Mouse (Mus musculus): ENCODE data around the gene Telo2. TPM values are rescaled to one million over a fixed set of nuclear protein-coding genes. Genes with fewer than 3 reads are reported as not detected.
"Not testable (repeated sequence)": the region's sequence is repeated elsewhere in the genome, so short reads cannot be mapped to it uniquely, and the experiment has no call there.

Telo2 gene
- polyA plus RNA-seq, 1 experiment from 2014 or later: 8.7 TPM

- Histone ChIP-seq H3K9me3 (ENCODE audit: control insufficient read depth) (no peaks in the 10 kb centered on the region), H3K4me2 (replicated peaks; ENCODE audit: low read depth) (no peak overlapping the region), H3K4me3 (ENCODE audit: low read depth, low read length) (no peak overlapping the region), H3K27ac (ENCODE audit: low read depth, low read length) (no peak overlapping the region), H3K36me3 (ENCODE audit: control insufficient read depth, insufficient read depth) (no peaks in the 10 kb centered on the region), H3K27me3 (replicated peaks; ENCODE audit: control insufficient read depth, insufficient read depth, low read length) (no peaks in the 10 kb centered on the region), H3K4me1 (replicated peaks; ENCODE audit: control insufficient read depth, insufficient read depth, low read length) (peaks cover 2% of the 10 kb centered on the region; the same call in 1 of the 2 replicates), H3K9ac (ENCODE audit: low read depth, low read length) (no peak overlapping the region)
- TF ChIP-seq CTCF (IDR thresholded peaks at IDR 0.05; ENCODE audit: low read depth): no peak
- WGBS: 88% methylated on average over 6 of the region's 6 CpGs
- no peak for ATAC-seq
Observed at GRCm38 (mm10) chr17:25135622-25136021, 19.9 kb upstream of the Telo2 start.

DNA sequence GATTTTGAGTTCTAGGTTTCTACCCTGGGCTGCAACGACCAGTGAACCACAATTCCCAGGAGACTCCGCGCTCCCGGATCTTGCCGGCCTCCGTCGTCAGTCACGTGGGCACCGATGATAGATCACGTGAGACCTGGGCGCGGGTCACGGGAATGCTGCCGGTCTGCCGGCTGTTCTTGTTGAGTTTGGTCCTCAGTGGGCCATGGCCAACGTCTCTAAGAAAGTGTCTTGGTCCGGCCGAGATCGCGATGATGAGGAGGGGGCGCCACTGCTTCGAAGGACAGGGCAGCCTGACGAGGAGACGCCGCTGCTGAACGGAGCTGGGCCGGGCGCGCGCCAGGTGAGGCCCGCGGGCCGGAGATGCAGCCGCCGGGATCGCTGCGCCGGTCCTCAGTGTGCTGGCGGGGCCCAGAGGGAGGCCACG lies 17.5 kb upstream of the Telo2 start, which contains the start of gene Clcn7:
Gene Clcn7 (plus strand): TSS at position 117 of the 424 bp plus-strand sequence.
- Histone ChIP-seq H3K4me3 (ENCODE audit: low read depth, low read length) (peak within 1 kb of the TSS; percentile 86), H3K4me1 (replicated peaks; ENCODE audit: control insufficient read depth, insufficient read depth, low read length) (peaks cover 2% of the 10 kb centered on the region; the same call in 1 of the 2 replicates), H3K27me3 (replicated peaks; ENCODE audit: control insufficient read depth, insufficient read depth, low read length) (no peaks in the 10 kb centered on the region), H3K9me3 (ENCODE audit: control insufficient read depth) (no peaks in the 10 kb centered on the region), H3K36me3 (ENCODE audit: control insufficient read depth, insufficient read depth) (no peaks in the 10 kb centered on the region), H3K9ac (ENCODE audit: low read depth, low read length) (peak within 1 kb of the TSS; percentile 82), H3K4me2 (replicated peaks; ENCODE audit: low read depth) (peak within 1 kb of the TSS; percentile 77), H3K27ac (ENCODE audit: low read depth, low read length) (peak within 1 kb of the TSS; percentile 54; the same call in 1 of the 2 replicates)
- 0 out of 2 replicates have a peak, but pooled peaks have one; percentile 10 for TF ChIP-seq CTCF (IDR thresholded peaks at IDR 0.05; ENCODE audit: low read depth)
- ATAC-seq: peak; percentile 89
- under 1% methylated on average over 40 of the region's 40 CpGs for WGBS

DNA sequence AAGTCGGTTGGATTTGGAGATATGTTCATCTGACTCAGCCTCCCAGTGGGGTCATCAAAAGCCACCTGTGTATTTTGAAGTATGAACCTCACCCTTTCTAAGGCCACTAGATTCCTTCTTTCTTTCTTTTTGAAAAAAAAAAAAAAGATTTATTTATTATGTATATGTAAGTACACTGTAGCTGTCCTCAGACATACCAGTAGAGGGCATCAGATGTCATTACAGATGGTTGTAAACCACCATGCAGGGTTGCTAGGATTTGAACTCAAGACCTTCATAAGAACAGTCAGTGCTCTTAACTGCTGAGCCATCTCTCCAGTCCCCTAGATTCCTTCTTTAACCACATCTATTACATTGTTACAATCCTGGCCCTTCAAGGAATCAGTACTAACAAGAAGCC lies 14.3 kb upstream of the Telo2 start:
- Histone ChIP-seq H3K4me3 (ENCODE audit: low read depth, low read length) (no peak overlapping the region), H3K9ac (ENCODE audit: low read depth, low read length) (no peak overlapping the region), H3K27me3 (replicated peaks; ENCODE audit: control insufficient read depth, insufficient read depth, low read length) (no peaks in the 10 kb centered on the region), H3K4me2 (replicated peaks; ENCODE audit: low read depth) (no peak overlapping the region), H3K4me1 (replicated peaks; ENCODE audit: control insufficient read depth, insufficient read depth, low read length) (peaks cover 2% of the 10 kb centered on the region; the same call in 1 of the 2 replicates), H3K9me3 (ENCODE audit: control insufficient read depth) (no peaks in the 10 kb centered on the region), H3K27ac (ENCODE audit: low read depth, low read length) (no peak overlapping the region), H3K36me3 (ENCODE audit: control insufficient read depth, insufficient read depth) (no peaks in the 10 kb centered on the region)
- WGBS: 74% methylated on average over 1 of the region's 1 CpGs
- peak; percentile 43 for TF ChIP-seq CTCF (IDR thresholded peaks at IDR 0.05; ENCODE audit: low read depth)
- ATAC-seq: no peak

GRCm38 (mm10) chr17:25127681-25128080 lies 11.9 kb upstream of the Telo2 start:
- Histone ChIP-seq H3K4me1 (replicated peaks; ENCODE audit: control insufficient read depth, insufficient read depth, low read length) (no peaks in the 10 kb centered on the region), H3K9ac (ENCODE audit: low read depth, low read length) (no peak overlapping the region), H3K4me3 (ENCODE audit: low read depth, low read length) (no peak overlapping the region), H3K27ac (ENCODE audit: low read depth, low read length) (no peak overlapping the region), H3K36me3 (ENCODE audit: control insufficient read depth, insufficient read depth) (no peaks in the 10 kb centered on the region), H3K9me3 (ENCODE audit: control insufficient read depth) (no peaks in the 10 kb centered on the region), H3K4me2 (replicated peaks; ENCODE audit: low read depth) (no peak overlapping the region), H3K27me3 (replicated peaks; ENCODE audit: control insufficient read depth, insufficient read depth, low read length) (no peaks in the 10 kb centered on the region)
- ATAC-seq: no peak
- no peak for TF ChIP-seq CTCF (IDR thresholded peaks at IDR 0.05; ENCODE audit: low read depth)
- 49% methylated on average over 9 of the region's 9 CpGs for WGBS

DNA sequence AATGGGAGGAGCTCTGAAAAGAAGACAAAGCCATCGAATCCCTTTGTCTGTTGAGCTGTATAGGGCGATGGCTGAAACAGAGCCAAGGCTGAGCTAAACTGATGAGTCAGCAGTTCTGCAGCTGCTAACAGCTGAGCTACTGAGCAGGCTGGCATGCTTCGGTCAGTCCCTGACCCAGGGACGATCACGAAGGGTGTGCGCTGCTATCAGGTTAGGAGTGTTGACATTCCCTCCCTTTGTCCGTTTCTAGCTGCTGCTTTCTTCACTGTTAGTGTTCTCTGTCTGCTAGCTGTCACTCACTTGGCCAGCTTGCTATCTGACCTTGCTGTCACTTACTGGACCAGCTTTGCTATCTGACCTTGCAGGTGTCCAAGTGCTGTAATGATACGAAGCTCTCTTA lies 11.3 kb upstream of the Telo2 start:
- peak; percentile 53; the same call in 1 of the 2 replicates for ATAC-seq
- no peaks in the 10 kb centered on the region for H3K9me3 ChIP-seq (ENCODE audit: control insufficient read depth)
- H3K27ac ChIP-seq (ENCODE audit: low read depth, low read length): no peak overlapping the region
- no peaks in the 10 kb centered on the region for H3K27me3 ChIP-seq (replicated peaks; ENCODE audit: control insufficient read depth, insufficient read depth, low read length)
- TF ChIP-seq CTCF (IDR thresholded peaks at IDR 0.05; ENCODE audit: low read depth): no peak
- no peaks in the 10 kb centered on the region for H3K4me1 ChIP-seq (replicated peaks; ENCODE audit: control insufficient read depth, insufficient read depth, low read length)
- no peak overlapping the region for H3K4me3 ChIP-seq (ENCODE audit: low read depth, low read length)
- no peak overlapping the region for H3K4me2 ChIP-seq (replicated peaks; ENCODE audit: low read depth)
- H3K9ac ChIP-seq (ENCODE audit: low read depth, low read length): no peak overlapping the region
- WGBS: 36% methylated on average over 8 of the region's 8 CpGs
- no peaks in the 10 kb centered on the region for H3K36me3 ChIP-seq (ENCODE audit: control insufficient read depth, insufficient read depth)

DNA sequence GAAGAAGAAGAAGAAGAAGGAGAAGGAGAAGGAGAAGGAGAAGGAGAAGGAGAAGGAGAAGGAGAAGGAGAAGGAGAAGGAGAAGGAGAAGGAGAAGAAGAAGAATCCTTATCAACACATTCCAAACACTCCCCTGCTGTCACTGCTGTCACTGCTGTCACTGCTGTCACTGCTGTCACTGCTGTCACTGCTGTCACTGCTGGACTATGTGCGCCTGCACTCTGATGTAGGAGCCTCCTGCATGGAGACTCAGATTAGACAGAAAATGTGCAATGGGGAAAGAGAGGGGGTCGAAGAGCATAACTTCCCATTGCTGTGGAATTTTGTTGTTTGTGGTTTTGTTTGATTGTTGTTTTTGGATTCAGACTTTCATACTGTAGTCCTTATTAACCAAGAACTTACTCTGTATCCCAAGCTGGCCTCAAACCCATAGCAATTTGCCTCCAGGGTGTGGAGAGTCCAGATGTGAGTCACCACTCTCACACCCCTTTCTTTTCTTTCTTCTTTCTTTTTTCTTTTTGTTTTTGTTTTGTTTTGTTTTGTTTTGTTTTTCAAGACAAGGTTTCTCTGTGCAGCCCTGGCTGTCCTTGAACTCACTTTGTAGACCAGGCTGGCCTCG lies 9.8 kb upstream of the Telo2 start:
- H3K4me1 ChIP-seq (replicated peaks; ENCODE audit: control insufficient read depth, insufficient read depth, low read length); H3K9me3 ChIP-seq (ENCODE audit: control insufficient read depth); ATAC-seq; H3K4me2 ChIP-seq (replicated peaks; ENCODE audit: low read depth); H3K9ac ChIP-seq (ENCODE audit: low read depth, low read length); H3K27ac ChIP-seq (ENCODE audit: low read depth, low read length); H3K27me3 ChIP-seq (replicated peaks; ENCODE audit: control insufficient read depth, insufficient read depth, low read length); H3K36me3 ChIP-seq (ENCODE audit: control insufficient read depth, insufficient read depth); H3K4me3 ChIP-seq (ENCODE audit: low read depth, low read length): not testable (repeated sequence)
- 73% methylated on average over 3 of the region's 3 CpGs for WGBS

Data from intestine, postnatal 0 days (tissue).